Mouse (Mus musculus) ES-E14 (cell line): ENCODE results near the gene Secisbp2l.

ENCODE experiments used
- HCFC1 ChIP-seq: IDR thresholded peaks from 2 replicates; pipeline ENCODE4 v1.6.1; 2012; ENCODE audit warnings: low read length, inconsistent platforms, borderline replicate concordance; ENCODE audit not compliant: insufficient read depth
- ZNF384 ChIP-seq: IDR thresholded peaks from 2 replicates; pipeline ENCODE4 v1.6.1; 2012; ENCODE audit warnings: low read depth, low read length, inconsistent platforms

GRCm38 (mm10) chr2:125809551-125809950, 26.9 kb upstream of the Secisbp2l start:
- TF ChIP-seq ZNF384: no peak
- TF ChIP-seq HCFC1: no peak
